Mouse (Mus musculus): Measurements from ENCODE around the gene Plekhh1. TPM values are rescaled to one million over a fixed set of nuclear protein-coding genes. Genes with fewer than 3 reads are reported as not detected.

Plekhh1 gene
- polyA plus RNA-seq, 1 experiment, result not detected

DNA sequence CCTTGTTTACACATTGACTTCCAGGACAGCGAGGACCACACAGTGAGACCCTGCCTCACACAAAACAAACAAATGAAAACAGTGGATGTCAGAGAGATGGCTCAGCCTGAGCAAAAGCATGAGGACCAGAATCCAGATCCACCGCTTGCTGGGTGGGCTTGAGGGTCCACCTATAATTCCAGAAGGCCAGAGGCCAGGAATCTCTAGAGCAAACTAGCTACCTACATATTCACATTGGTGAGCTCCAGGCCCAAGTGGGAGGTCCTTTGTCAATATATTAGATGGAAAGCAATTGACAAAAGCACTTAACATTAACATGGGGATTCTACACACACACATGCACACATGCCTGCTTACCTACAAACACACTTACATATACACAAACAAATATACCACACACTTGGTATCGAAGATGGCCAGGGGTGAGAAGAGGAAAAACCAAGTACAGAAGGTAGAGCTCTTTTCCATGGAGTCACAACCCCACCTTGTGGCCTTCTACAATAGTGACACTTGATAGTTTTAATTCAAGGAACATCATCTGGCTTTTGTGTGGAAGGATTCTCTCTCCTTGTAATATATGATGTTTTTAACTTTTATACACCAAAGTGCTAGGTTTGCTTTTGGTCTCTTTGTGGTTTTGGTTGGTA is 68.3 kb downstream of the Plekhh1 start:
- TF ChIP-seq GATA1 (IDR thresholded peaks at IDR 0.05; ENCODE audit: low read length), result no peak

DNA sequence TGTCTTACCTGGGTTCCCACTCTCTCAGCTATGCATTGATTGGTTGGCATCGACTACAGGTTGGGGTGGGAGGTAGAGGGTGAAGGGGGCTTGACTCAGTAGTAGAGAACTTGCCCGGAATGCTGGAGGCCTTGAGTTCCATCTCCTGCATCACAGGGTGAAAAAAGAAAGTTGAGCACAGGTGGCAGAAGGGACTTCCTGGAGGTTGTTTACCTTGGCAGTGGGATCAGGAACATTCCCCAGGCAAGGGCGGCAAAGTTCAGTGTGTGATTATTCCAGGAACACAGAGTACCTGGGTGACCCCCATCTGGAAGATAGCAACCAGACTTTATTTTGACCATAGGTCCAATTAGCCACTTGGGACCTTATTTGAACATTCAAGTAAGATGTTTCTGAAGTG is 74.8 kb downstream of the Plekhh1 start:
- TF ChIP-seq GATA1 (IDR thresholded peaks at IDR 0.05; ENCODE audit: low read length), result no peak

DNA sequence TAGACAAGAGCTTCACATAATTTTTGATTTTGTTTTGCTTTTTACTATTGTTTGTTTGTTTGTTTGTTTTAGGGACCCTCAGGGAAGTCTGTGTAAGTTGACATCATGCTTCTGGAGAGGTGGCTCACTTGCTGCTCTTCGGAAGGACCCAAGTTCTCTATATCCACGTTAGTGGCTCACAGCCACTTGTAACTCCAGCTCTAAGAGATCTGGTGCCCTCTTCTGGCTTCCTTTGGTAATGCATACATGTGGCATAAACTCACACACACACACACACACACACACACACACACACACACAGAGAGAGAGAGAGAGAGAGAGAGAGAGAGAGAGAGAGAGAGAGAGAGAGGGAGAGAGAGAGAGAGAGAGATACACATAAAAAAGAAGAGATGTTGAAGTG is 75.6 kb downstream of the Plekhh1 start:
- TF ChIP-seq GATA1 (IDR thresholded peaks at IDR 0.05; ENCODE audit: low read length), result no peak

DNA sequence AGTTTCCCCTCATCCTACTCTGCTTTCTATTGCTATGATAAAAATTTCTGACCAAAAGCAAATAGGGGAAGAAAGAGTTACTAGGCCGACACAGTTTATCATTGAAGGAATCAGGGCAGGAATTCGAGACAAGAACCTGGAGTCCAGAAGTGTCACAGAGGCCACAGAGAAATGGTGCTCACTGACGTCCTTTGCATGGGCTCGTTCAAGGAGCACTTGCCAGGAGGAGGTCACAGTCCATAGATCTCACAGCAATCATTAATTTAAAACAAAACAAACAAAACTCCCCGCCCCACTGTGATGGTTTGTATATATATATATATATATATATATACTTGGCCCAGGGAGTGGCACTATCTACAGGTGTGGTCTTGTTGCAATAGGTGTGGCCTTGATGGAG is 76.3 kb downstream of the Plekhh1 start:
- no peak for TF ChIP-seq GATA1 (IDR thresholded peaks at IDR 0.05; ENCODE audit: low read length)

DNA sequence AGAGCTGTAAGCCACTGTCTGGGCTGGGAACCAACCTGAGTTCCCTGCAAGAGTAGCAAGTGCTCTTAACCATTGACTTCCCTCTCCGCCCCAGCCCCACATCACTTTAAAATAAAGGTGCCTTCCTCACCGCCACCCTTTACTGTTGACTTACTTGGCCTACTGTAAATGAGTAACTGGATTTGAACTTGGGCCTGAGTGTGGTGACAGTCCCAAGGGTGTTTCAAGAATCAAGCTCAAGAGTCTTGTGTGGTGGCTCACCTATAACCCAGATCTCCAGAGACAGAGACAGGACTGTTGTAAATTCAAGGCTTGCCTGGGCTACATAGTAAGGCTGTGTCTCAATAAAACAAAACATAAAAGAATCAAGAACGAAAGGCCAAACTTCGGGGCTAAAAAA is 90.0 kb downstream of the Plekhh1 start:
- no peak for TF ChIP-seq GATA1 (IDR thresholded peaks at IDR 0.05; ENCODE audit: low read length)

DNA sequence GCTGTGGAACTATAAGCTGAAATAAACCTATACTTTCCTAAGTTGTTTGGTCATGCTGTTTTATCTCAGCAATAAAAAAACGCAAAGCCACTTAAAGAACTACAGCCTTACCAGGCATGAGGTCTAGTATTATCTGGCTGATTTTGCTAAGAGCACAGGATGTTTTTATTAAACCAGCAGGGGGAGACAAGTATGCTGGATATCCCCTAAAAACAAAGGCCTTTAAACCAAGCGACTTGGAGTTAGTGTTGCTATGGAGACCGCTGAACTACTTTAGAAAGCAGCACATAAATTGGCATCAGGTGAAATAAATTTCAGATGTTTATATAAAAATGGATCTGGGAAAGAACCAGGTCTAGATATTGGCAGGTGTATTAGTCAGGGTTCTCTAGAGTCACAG is 93.9 kb downstream of the Plekhh1 start:
- no peak for TF ChIP-seq GATA1 (IDR thresholded peaks at IDR 0.05; ENCODE audit: low read length)

DNA sequence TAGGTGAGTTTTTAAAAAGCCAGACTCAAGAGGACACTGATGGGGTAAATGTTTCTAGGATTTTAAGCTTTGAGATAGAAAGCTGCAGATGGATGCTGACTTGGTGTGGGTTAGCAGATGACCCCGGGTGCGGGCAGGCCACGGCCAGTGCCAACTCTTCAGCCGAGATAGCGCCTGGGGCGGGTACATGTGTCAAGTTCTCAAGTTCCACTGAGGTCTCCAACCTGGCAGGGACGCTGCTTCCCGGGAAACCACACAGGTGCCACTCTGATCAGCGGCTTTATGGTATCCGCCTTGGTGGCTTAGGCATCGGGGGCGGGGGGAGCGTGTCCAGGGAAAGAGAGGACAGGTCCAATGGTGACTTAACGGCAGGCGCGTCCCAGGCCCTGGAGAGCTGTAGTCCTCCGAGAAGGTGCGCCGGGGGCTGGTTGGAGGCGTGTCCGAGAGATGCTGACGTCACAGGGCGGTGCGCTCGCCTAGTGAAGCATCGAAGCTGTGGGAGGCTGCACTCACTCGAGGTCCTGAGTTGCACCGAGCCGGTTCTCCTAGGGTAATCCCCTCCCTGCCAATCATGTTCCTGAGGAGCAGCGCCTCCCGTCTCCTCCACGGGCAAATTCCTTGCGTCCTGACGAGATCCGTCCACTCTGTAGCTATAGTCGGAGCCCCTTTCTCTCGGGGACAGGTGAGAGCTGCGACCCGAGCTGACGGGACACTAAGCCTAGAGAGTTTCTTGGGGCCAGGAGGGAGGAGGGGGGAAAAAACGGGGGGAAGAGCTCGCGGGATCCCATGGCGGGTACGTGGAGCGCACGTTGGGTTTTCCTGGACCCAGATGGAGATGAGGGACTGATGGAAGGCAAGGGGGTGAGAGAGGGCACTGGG is 101.6 kb downstream of the Plekhh1 start, which contains the start of gene Arg2:
Gene Arg2 (plus strand): TSS at position 479 of the 879 bp plus-strand sequence.
- no peak for TF ChIP-seq GATA1 (IDR thresholded peaks at IDR 0.05; ENCODE audit: low read length)

Other genes with a start within 250 kb of the Plekhh1 start
- gene Atp6v1d, start 167.5 kb upstream of the Plekhh1 start, polyA plus RNA-seq (2012), result 4.3 and 4.7 TPM in 2 replicates
- gene Eif2s1, start 167.3 kb upstream of the Plekhh1 start, polyA plus RNA-seq (2012), result 23.1 and 30.1 TPM in 2 replicates
- gene Plek2, start 122.2 kb upstream of the Plekhh1 start, polyA plus RNA-seq (2012), result not detected in 2 replicates
- gene Tmem229b, start 21.5 kb upstream of the Plekhh1 start, polyA plus RNA-seq (2012), result 5.3 and 6.1 TPM in 2 replicates
- gene Pigh, start 60.5 kb downstream of the Plekhh1 start, polyA plus RNA-seq (2012), result 10.3 and 14.1 TPM in 2 replicates
- not detected in 2 replicates for gene Arg2, start 101.6 kb downstream of the Plekhh1 start, polyA plus RNA-seq (2012)
- gene Vti1b, start 143.5 kb downstream of the Plekhh1 start, polyA plus RNA-seq (2012), result 51.5 and 73.3 TPM in 2 replicates
- 1.6 and 2.1 TPM in 2 replicates for gene Rdh11, start 163.1 kb downstream of the Plekhh1 start, polyA plus RNA-seq (2012)
- not detected in 2 replicates for gene Rdh12, start 179.8 kb downstream of the Plekhh1 start, polyA plus RNA-seq (2012)

All from G1E-ER4 (cell line).